Mouse (Mus musculus): ENCODE results near the gene Atf7ip. TPM values are rescaled to one million over a fixed set of nuclear protein-coding genes. Genes with fewer than 3 reads are reported as not detected.

The Atf7ip gene
- total and polyA plus RNA-seq, 2 experiments, result 5.2 to 14.9 TPM

GRCm38 (mm10) chr6:136531792-136532230 lies 25.8 kb downstream of the Atf7ip start:
- WGBS, result 57% methylated on average over 7 of the region's 7 CpGs
- Histone ChIP-seq H3K27me3 (ENCODE audit: control insufficient read depth, insufficient read depth, low read length) (no peaks in the 10 kb centered on the region), H3K4me3 (ENCODE audit: insufficient read depth, low read depth, low read length) (no peak overlapping the region), H3K4me1 (ENCODE audit: control insufficient read depth, insufficient read depth, low read length) (peaks cover 15% of the 10 kb centered on the region), H3K79me2 (ENCODE audit: control insufficient read depth, insufficient read depth, low read length) (peaks cover 32% of the 10 kb centered on the region; the same call in 1 of the 2 replicates), H3K36me3 (ENCODE audit: control insufficient read depth, insufficient read depth, low read length) (peaks cover 2% of the 10 kb centered on the region; the same call in 1 of the 2 replicates), H3K9ac (ENCODE audit: low read depth, low read length) (peak overlapping the region; percentile 2; the same call in 1 of the 2 replicates), H3K27ac (replicated peaks; ENCODE audit: insufficient read depth, low read depth, low read length) (peak overlapping the region; percentile 56)
- TF ChIP-seq POLR2A (IDR thresholded peaks at IDR 0.05; ENCODE audit: extremely low read depth, insufficient read depth, low read length) (no peak), CTCF (IDR thresholded peaks at IDR 0.05; ENCODE audit: low read depth, low read length) (no peak)
- DNase-seq (ENCODE audit: extremely low read depth, low read depth, low spot score), result no peak

GRCm38 (mm10) chr6:136532535-136533291 lies 26.7 kb downstream of the Atf7ip start:
- WGBS, result 11% methylated on average over 7 of the region's 7 CpGs

DNA sequence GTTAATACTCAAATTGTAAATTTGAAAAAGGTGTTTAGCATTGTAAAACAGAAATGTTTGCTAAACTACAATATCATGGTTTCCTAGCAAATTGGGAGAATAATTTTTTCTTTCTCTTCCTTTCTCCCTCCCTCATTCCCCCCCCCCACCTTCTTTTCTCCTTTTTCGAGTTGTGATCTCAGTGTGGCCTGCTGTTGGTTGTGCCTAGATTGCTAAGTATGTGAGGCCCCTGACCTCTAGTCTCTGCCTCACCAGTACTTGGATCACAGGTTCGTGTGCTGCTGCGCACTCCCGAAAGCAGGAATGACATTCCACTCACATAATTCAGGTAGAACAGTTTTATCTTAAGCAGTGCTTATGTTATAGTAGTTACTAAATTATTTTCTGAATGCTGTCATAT lies 27.8 kb downstream of the Atf7ip start:
- no peak for DNase-seq (ENCODE audit: extremely low read depth, low read depth, low spot score)
- Histone ChIP-seq H3K4me1 (ENCODE audit: control insufficient read depth, insufficient read depth, low read length) (peaks cover 15% of the 10 kb centered on the region), H3K79me2 (ENCODE audit: control insufficient read depth, insufficient read depth, low read length) (peaks cover 40% of the 10 kb centered on the region; the same call in 1 of the 2 replicates), H3K9ac (ENCODE audit: low read depth, low read length) (no peak overlapping the region), H3K4me3 (ENCODE audit: insufficient read depth, low read depth, low read length) (no peak overlapping the region), H3K27ac (replicated peaks; ENCODE audit: insufficient read depth, low read depth, low read length) (no peak overlapping the region), H3K27me3 (ENCODE audit: control insufficient read depth, insufficient read depth, low read length) (no peaks in the 10 kb centered on the region), H3K36me3 (ENCODE audit: control insufficient read depth, insufficient read depth, low read length) (peaks cover 5% of the 10 kb centered on the region)
- WGBS, result 65% methylated on average over 4 of the region's 4 CpGs
- TF ChIP-seq POLR2A (IDR thresholded peaks at IDR 0.05; ENCODE audit: extremely low read depth, insufficient read depth, low read length) (no peak), CTCF (IDR thresholded peaks at IDR 0.05; ENCODE audit: low read depth, low read length) (no peak)

More at GRCm38 (mm10) chr6:136532535-136533291, 26.7 kb downstream of the Atf7ip start:
- peak; percentile 93 for DNase-seq (ENCODE audit: extremely low read depth, low read depth, low spot score)
- Histone ChIP-seq H3K4me1 (ENCODE audit: control insufficient read depth, insufficient read depth, low read length) (peaks cover 15% of the 10 kb centered on the region), H3K27me3 (ENCODE audit: control insufficient read depth, insufficient read depth, low read length) (no peaks in the 10 kb centered on the region), H3K36me3 (ENCODE audit: control insufficient read depth, insufficient read depth, low read length) (peaks cover 4% of the 10 kb centered on the region), H3K79me2 (ENCODE audit: control insufficient read depth, insufficient read depth, low read length) (peaks cover 38% of the 10 kb centered on the region; the same call in 1 of the 2 replicates), H3K27ac (replicated peaks; ENCODE audit: insufficient read depth, low read depth, low read length) (peak overlapping the region; percentile 96), H3K4me3 (ENCODE audit: insufficient read depth, low read depth, low read length) (peak overlapping the region; percentile 30), H3K9ac (ENCODE audit: low read depth, low read length) (peak overlapping the region; percentile 3; the same call in 1 of the 2 replicates)
- no peak for TF ChIP-seq POLR2A (IDR thresholded peaks at IDR 0.05; ENCODE audit: extremely low read depth, insufficient read depth, low read length)
- no peak for TF ChIP-seq CTCF (IDR thresholded peaks at IDR 0.05; ENCODE audit: low read depth, low read length)

- Histone ChIP-seq H3K27ac (replicated peaks; ENCODE audit: insufficient read depth, low read depth, low read length) (no peak overlapping the region), H3K36me3 (ENCODE audit: control insufficient read depth, insufficient read depth, low read length) (peaks cover 5% of the 10 kb centered on the region), H3K27me3 (ENCODE audit: control insufficient read depth, insufficient read depth, low read length) (no peaks in the 10 kb centered on the region), H3K9ac (ENCODE audit: low read depth, low read length) (no peak overlapping the region), H3K4me3 (ENCODE audit: insufficient read depth, low read depth, low read length) (no peak overlapping the region), H3K4me1 (ENCODE audit: control insufficient read depth, insufficient read depth, low read length) (peaks cover 15% of the 10 kb centered on the region), H3K79me2 (ENCODE audit: control insufficient read depth, insufficient read depth, low read length) (peaks cover 44% of the 10 kb centered on the region; the same call in 1 of the 2 replicates)
- TF ChIP-seq POLR2A (IDR thresholded peaks at IDR 0.05; ENCODE audit: extremely low read depth, insufficient read depth, low read length), result no peak
- no peak for TF ChIP-seq CTCF (IDR thresholded peaks at IDR 0.05; ENCODE audit: low read depth, low read length)
- 19% methylated on average over 3 of the region's 3 CpGs for WGBS
- DNase-seq (ENCODE audit: extremely low read depth, low read depth, low spot score), result peak; percentile 68
These were observed 28.5 kb downstream of the Atf7ip start for GRCm38 (mm10) chr6:136534444-136534843.

DNA sequence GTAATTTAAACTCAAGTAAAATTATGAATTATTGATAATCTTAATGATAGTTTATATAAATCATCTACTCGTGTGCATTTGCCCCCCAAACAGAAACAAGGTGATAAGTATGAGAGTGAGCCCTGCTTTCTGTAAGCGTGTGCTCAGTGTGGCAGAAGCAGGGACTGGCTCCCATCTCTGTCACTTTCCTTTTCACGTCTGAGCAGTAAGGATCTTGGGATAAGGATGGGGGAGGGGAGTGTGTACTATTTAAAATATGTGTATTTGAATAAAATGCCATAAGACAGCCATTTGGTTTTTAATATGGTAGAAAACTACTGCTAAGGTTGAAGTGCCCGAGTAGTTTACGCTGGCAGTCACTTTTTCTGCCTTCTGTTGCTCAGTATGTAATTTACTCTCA lies 29.2 kb downstream of the Atf7ip start:
- Histone ChIP-seq H3K36me3 (ENCODE audit: control insufficient read depth, insufficient read depth, low read length) (peaks cover 8% of the 10 kb centered on the region), H3K27ac (replicated peaks; ENCODE audit: insufficient read depth, low read depth, low read length) (no peak overlapping the region), H3K4me3 (ENCODE audit: insufficient read depth, low read depth, low read length) (no peak overlapping the region), H3K4me1 (ENCODE audit: control insufficient read depth, insufficient read depth, low read length) (peaks cover 15% of the 10 kb centered on the region), H3K79me2 (ENCODE audit: control insufficient read depth, insufficient read depth, low read length) (peaks cover 46% of the 10 kb centered on the region; the same call in 1 of the 2 replicates), H3K9ac (ENCODE audit: low read depth, low read length) (no peak overlapping the region), H3K27me3 (ENCODE audit: control insufficient read depth, insufficient read depth, low read length) (no peaks in the 10 kb centered on the region)
- 75% methylated on average over 5 of the region's 5 CpGs for WGBS
- TF ChIP-seq CTCF (IDR thresholded peaks at IDR 0.05; ENCODE audit: low read depth, low read length), result no peak
- TF ChIP-seq POLR2A (IDR thresholded peaks at IDR 0.05; ENCODE audit: extremely low read depth, insufficient read depth, low read length), result no peak
- no peak for DNase-seq (ENCODE audit: extremely low read depth, low read depth, low spot score)

DNA sequence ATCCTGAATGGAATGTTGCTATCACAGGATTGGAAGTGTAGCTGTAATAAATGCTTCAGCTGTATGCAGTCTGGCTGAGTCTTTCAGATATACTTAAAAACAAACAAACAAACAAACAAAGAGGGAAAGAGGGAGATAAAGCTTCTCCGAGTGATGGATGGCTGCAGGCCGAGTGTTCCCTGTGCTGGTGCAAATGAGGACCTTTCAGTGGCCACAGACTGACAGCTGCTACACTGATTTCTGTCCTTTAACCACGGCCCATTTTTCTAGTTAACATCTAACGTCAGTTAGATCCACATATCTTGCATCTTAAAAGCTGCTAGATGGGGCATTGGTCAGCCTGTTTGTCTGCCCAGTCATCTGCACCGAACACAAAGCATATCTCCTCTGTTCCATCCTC lies 30.2 kb downstream of the Atf7ip start:
- Histone ChIP-seq H3K9ac (ENCODE audit: low read depth, low read length) (no peak overlapping the region), H3K36me3 (ENCODE audit: control insufficient read depth, insufficient read depth, low read length) (peaks cover 8% of the 10 kb centered on the region), H3K4me3 (ENCODE audit: insufficient read depth, low read depth, low read length) (no peak overlapping the region), H3K4me1 (ENCODE audit: control insufficient read depth, insufficient read depth, low read length) (peaks cover 15% of the 10 kb centered on the region), H3K27ac (replicated peaks; ENCODE audit: insufficient read depth, low read depth, low read length) (no peak overlapping the region), H3K79me2 (ENCODE audit: control insufficient read depth, insufficient read depth, low read length) (peaks cover 46% of the 10 kb centered on the region; the same call in 1 of the 2 replicates), H3K27me3 (ENCODE audit: control insufficient read depth, insufficient read depth, low read length) (no peaks in the 10 kb centered on the region)
- DNase-seq (ENCODE audit: extremely low read depth, low read depth, low spot score), result no peak
- TF ChIP-seq POLR2A (IDR thresholded peaks at IDR 0.05; ENCODE audit: extremely low read depth, insufficient read depth, low read length), result no peak
- TF ChIP-seq CTCF (IDR thresholded peaks at IDR 0.05; ENCODE audit: low read depth, low read length), result no peak
- WGBS, result 62% methylated on average over 5 of the region's 5 CpGs
